Mouse (Mus musculus): ENCODE measurements around the gene Usp49.
"Not testable (repeated sequence)": the region's sequence is repeated elsewhere in the genome, so short reads cannot be mapped to it uniquely, and the experiment has no call there.

Gene Usp49

GRCm38 (mm10) chr17:47630678-47631065 lies at the start of gene Usp49:
TSS of gene Usp49 (plus strand) at chr17:47630690.
- DNase-seq (ENCODE audit: low read depth, low spot score), result no peak

- no peak for DNase-seq (ENCODE audit: low read depth, low spot score)
Observed at GRCm38 (mm10) chr17:47580962-47581361, 49.5 kb upstream of the Usp49 start.

GRCm38 (mm10) chr17:47588517-47588916 lies 42.0 kb upstream of the Usp49 start:
- no peak for DNase-seq (ENCODE audit: low read depth, low spot score)

- DNase-seq (ENCODE audit: low read depth, low spot score), result no peak
Observed at GRCm38 (mm10) chr17:47591073-47591472, 39.4 kb upstream of the Usp49 start.

- DNase-seq (ENCODE audit: low read depth, low spot score), result peak; percentile 95
Observed at GRCm38 (mm10) chr17:47593215-47593853, 37.2 kb upstream of the Usp49 start.

- DNase-seq (ENCODE audit: low read depth, low spot score), result no peak
Observed at GRCm38 (mm10) chr17:47593854-47594182, 36.7 kb upstream of the Usp49 start.

GRCm38 (mm10) chr17:47594183-47594968 lies 36.1 kb upstream of the Usp49 start:
- peak; percentile 62 for DNase-seq (ENCODE audit: low read depth, low spot score)

- no peak for DNase-seq (ENCODE audit: low read depth, low spot score)
Observed at GRCm38 (mm10) chr17:47594969-47595247, 35.6 kb upstream of the Usp49 start.

GRCm38 (mm10) chr17:47595248-47596161 lies 35.0 kb upstream of the Usp49 start:
- peak; percentile 57 for DNase-seq (ENCODE audit: low read depth, low spot score)

- DNase-seq (ENCODE audit: low read depth, low spot score), result peak; percentile 22
Observed at GRCm38 (mm10) chr17:47596162-47596838, 34.2 kb upstream of the Usp49 start.

GRCm38 (mm10) chr17:47596839-47597164 lies 33.7 kb upstream of the Usp49 start:
- no peak for DNase-seq (ENCODE audit: low read depth, low spot score)

- peak; percentile 29 for DNase-seq (ENCODE audit: low read depth, low spot score)
Observed at GRCm38 (mm10) chr17:47597261-47597660, 33.2 kb upstream of the Usp49 start.

GRCm38 (mm10) chr17:47597838-47598579 lies 32.5 kb upstream of the Usp49 start:
- DNase-seq (ENCODE audit: low read depth, low spot score), result peak; percentile 83

GRCm38 (mm10) chr17:47598580-47599304 lies 31.7 kb upstream of the Usp49 start:
- DNase-seq (ENCODE audit: low read depth, low spot score), result not testable (repeated sequence)

GRCm38 (mm10) chr17:47599511-47600297 lies 30.8 kb upstream of the Usp49 start:
- DNase-seq (ENCODE audit: low read depth, low spot score), result peak; percentile 66

GRCm38 (mm10) chr17:47600601-47601388 lies 29.7 kb upstream of the Usp49 start:
- DNase-seq (ENCODE audit: low read depth, low spot score), result peak; percentile 87

GRCm38 (mm10) chr17:47601389-47601755 lies 29.1 kb upstream of the Usp49 start:
- DNase-seq (ENCODE audit: low read depth, low spot score), result no peak

GRCm38 (mm10) chr17:47602289-47602688 lies 28.2 kb upstream of the Usp49 start:
- no peak for DNase-seq (ENCODE audit: low read depth, low spot score)

GRCm38 (mm10) chr17:47606220-47606619 lies 24.3 kb upstream of the Usp49 start:
- DNase-seq (ENCODE audit: low read depth, low spot score), result peak; percentile 59

All from CD4-positive helper T cell, adult 2 months (primary cell).